ENCODE assay signal across 21 mouse cellular contexts in the genomic region with DNA sequence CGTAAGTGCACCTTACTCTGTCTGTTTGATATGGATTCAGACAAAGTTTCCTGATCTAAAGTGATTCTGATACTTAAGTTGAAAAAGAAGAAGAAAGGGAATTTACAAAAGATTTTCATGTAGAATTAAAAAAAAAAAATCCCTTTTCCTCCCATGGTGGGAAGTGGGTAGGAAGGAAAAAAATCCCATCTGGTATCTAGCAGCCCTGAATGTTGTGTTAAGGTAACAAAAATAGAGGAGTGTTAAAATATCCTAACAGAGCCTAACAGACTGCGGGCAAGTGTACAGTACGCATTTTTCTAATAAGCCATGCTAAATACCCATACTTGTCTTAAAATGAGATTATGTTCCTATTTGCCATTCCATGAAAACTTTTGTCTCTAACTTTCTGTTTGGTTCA.
DNase-seq lines count a peak whose midpoint lies in the region; TF ChIP-seq lines count a peak whose summit lies in the region.
"Had no signal": no experiment of that assay in that cellular context is flagged by ENCODE, and none has a peak within 500 bp of the region (broad histone marks: within the 10 kb centered on the region; RNA-seq: fewer than 3 reads in every experiment).

No protein-coding gene starts in this region.

- TF ChIP-seq CTCF in layer of hippocampus, adult 2 months (conservative IDR thresholded peaks at IDR 0.05) = no peak

- intact Hi-C loops in heart, postnatal 10 days (cut with DNase I) = no loop called here

- no peak overlapping the region for H3K4me3 ChIP-seq in layer of hippocampus, adult 2 months
- H3K4me3 ChIP-seq: embryonic facial prominence, embryonic 13.5 days; embryonic facial prominence, embryonic 15.5 days; erythroblast, embryonic 14.5 days; forebrain, embryonic 10.5 days; forebrain, embryonic 12.5 days had no signal

- peak overlapping the region; percentile 76 for H3K27ac ChIP-seq in layer of hippocampus, adult 2 months
- H3K27ac ChIP-seq: embryonic facial prominence, embryonic 13.5 days; embryonic facial prominence, embryonic 15.5 days; forebrain, embryonic 10.5 days; forebrain, embryonic 12.5 days had no signal

- peak; percentile 39 for DNase-seq in heart, adult 11 months
- no peak for DNase-seq in heart, postnatal 10 days
- DNase-seq in layer of hippocampus, adult 2 months (ENCODE audit: low spot score in 2 of 2) = peak in 1 of 2 experiments; percentile 42
- DNase-seq in layer of hippocampus, adult 11-12 months (ENCODE audit: low spot score) = no peak
- DNase-seq in brain, adult 2 months (ENCODE audit: low read depth, low spot score) = peak; percentile 27
- DNase-seq: adrenal gland, adult 8-10 months; adrenal gland, postnatal 14 days; adrenal gland, postnatal 36 days; B cell, adult 2 months; cerebellum, adult 11 months; cerebellum, adult 18-20 months; cerebellum, adult 8-10 months; cerebellum, adult 9-11 months; cerebellum, postnatal 14 days; cerebellum, postnatal 36 days; embryo, embryonic 11 days had no signal

Comparison
In these comparisons a context has a peak if more than half of its experiments do, and no peak if none do; other contexts are left out.
1. DNase-seq: peak in heart, adult 11 months (single experiment) and brain, adult 2 months (single experiment); none in heart, postnatal 10 days (0 of 2) and layer of hippocampus, adult 11-12 months (single experiment).